Mouse (Mus musculus): ENCODE measurements around the gene Kcnma1. TPM values are rescaled to one million over a fixed set of nuclear protein-coding genes. Genes with fewer than 3 reads are reported as not detected.

The Kcnma1 gene
- total RNA-seq, 1 experiment from 2014 or later: not detected

DNA sequence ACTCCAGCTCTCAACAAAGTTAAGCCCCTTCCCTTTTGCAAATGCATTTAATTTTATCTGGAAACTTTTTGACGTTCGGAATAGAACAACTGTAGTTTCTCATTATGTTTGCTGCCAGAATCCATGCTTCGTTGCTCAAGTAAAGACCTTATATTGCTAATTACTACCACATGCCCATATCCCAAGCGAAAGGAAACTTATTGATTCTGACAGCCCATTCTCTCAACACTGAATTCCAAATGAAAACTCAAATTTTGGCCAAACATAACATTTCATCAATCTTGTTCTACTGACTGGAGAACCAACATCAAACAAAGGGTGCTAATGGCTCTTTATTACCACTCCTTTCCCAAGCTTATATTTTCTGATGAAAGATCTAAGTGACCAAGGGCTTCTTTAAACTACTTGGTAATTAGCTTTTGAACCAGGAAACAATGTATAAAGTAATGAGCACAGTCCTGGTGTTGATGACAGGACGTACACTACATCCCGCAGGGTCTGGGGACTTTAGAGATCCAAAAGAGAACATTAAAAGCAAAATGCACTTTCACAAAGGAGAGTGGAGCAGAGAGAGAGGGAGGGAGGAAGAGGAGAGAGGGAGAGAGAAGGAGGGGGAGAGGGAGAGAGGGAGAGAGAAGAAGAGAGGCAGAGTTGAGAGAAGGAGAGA lies 490.3 kb downstream of the Kcnma1 start:
- no peak for ATAC-seq (replicated peaks; ENCODE audit: insufficient number of reproducible peaks, low FRiP score, low TSS enrichment, poor library complexity, severe bottlenecking)

GRCm38 (mm10) chr14:23522606-23523159 lies 491.6 kb downstream of the Kcnma1 start:
- no peak for ATAC-seq (replicated peaks; ENCODE audit: insufficient number of reproducible peaks, low FRiP score, low TSS enrichment, poor library complexity, severe bottlenecking)

DNA sequence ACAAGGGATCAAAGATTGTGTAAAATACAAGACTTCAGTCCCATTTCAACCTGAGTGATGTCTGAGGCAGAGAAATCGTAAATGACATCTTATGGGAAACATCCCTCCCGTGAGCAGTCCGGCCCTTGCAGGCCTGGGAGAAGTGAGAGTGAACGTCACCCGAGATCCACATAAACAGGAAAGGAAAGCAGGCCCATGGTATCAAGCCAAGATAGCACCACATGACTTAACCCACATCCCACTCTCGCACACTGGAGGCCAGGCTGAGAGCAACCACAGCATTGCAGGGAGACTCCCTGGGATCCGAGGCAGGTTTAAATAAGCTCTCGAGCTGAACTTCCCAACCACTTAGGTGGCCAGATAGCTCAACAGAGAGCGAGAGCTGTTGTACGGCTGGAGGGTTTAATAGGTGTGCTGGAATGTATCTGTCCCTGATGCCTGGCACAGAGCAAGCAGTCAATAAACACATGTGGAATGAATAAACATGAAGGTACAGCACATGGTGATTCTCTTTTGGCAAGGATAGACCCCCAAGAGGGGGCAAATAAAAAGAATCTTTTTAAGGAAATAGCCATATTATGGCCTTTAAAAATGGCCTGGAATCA lies 493.1 kb downstream of the Kcnma1 start:
- no peak for ATAC-seq (replicated peaks; ENCODE audit: insufficient number of reproducible peaks, low FRiP score, low TSS enrichment, poor library complexity, severe bottlenecking)

DNA sequence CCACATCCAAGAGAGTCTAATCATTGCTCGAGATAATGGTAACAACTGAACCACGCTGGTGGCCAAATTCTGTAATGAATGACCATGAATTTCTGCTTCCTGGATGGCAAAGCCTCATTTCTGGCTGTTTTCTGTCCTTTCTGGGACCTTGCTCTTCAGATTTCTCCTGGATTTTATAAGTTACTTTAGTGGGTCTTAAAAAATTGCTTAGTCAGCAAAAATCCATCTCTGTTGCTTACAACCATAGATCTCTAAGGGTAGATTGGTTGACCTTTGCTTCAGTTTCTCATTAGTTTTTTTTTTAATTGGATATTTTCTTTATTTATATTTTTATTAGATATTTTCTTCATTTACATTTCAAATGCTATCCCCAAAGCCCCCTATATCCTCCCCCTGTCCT lies 496.9 kb downstream of the Kcnma1 start:
- no peak for ATAC-seq (replicated peaks; ENCODE audit: insufficient number of reproducible peaks, low FRiP score, low TSS enrichment, poor library complexity, severe bottlenecking)

DNA sequence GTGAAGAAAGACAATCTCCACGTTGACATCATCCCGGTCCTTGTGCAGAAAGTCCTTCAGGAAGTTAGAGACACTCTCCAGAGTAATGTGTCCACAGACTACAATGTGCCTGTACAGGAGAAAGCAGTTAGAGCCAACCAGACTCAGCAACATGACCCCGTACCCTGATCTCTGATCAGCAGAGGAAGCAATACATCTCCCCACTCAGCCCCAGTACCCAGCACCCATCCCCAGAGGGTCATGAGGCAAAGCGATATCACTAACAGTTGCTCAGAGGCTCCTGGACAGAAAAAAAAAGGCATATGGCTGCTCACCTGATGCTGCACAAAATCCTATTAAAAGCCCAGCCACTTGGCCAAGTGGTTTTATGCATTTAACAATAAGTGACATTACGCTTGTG lies 504.5 kb downstream of the Kcnma1 start:
- ATAC-seq (replicated peaks; ENCODE audit: insufficient number of reproducible peaks, low FRiP score, low TSS enrichment, poor library complexity, severe bottlenecking): no peak

- no peak for ATAC-seq (replicated peaks; ENCODE audit: insufficient number of reproducible peaks, low FRiP score, low TSS enrichment, poor library complexity, severe bottlenecking)
Observed at GRCm38 (mm10) chr14:23502236-23502790, 512.0 kb downstream of the Kcnma1 start.

GRCm38 (mm10) chr14:23496801-23497200 lies 517.5 kb downstream of the Kcnma1 start:
- no peak for ATAC-seq (replicated peaks; ENCODE audit: insufficient number of reproducible peaks, low FRiP score, low TSS enrichment, poor library complexity, severe bottlenecking)

DNA sequence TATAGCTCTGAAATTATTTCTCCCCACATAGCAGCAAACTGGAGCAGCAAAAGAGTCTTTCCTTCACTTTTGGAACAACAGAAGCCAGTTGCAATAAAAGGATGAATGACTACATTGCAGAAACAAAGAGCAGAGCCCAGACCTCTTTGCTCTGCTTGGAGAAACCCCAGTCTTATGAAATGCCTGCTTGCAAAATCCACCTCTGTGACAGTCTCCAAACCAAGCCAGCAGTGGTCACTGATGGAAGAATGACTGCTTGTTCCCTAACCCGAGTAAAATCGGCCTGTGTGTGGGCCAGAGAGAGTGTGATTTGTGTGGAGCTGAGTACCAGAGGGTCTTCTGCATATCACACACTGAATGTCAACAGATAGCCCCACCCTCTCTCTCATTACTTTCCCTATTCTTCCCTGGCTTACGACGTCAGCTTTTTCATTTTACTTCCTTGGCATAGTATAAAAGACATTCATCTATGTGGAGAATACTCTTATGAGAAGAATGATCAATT lies 518.0 kb downstream of the Kcnma1 start:
- ATAC-seq (replicated peaks; ENCODE audit: insufficient number of reproducible peaks, low FRiP score, low TSS enrichment, poor library complexity, severe bottlenecking): no peak

DNA sequence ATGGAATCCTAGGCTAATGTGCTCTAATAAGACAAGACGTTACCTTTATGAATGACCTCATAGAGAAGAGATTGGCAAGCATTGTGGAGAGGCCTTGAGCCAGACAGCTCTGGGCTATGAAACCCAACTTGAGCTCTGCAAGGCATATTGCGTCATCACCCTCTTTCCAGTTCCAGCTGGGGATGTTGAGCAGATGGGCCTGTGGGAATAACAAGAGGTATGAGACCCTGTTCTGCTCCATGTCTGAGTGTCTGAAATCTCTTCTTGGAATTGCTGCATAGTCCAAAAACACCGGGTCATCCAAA lies 519.8 kb downstream of the Kcnma1 start:
- no peak for ATAC-seq (replicated peaks; ENCODE audit: insufficient number of reproducible peaks, low FRiP score, low TSS enrichment, poor library complexity, severe bottlenecking)

- no peak for ATAC-seq (replicated peaks; ENCODE audit: insufficient number of reproducible peaks, low FRiP score, low TSS enrichment, poor library complexity, severe bottlenecking)
Observed at GRCm38 (mm10) chr14:23493750-23494495, 520.4 kb downstream of the Kcnma1 start.

DNA sequence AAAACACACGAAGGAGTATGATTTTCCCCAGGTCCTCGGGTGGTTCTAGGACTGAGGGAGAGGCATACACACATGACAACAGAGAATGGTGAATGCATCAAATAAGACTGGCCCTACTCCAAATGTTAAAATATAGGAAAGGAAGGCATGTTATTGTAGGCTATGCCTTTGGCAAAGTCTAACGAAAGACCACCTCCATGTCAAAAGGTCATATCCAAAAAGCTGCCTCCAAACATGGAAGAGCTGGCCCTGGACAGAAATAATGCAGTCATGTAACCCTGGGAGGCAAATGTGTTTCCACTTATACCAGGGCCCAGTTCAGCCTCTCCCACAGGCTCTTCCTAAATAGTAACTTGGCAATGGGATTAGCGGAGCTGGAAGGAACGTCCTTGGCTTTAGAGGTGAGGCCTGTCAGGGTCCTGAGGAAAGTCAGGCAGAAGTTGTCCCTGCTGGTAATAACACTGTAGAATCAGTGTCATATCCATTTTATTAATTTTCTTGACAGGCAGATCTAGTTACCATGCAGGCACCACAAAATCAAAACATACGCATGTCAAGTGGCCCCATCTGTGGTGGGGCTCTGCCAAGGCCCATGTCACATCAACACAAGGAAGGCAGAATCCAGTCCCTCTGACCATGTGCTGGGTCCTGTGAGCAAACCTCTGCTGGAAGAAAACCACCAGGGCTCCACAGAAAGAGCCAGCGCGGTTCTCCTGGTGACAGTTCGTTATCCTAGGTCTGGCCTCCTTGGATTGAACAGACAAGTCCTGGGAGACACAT lies 521.5 kb downstream of the Kcnma1 start:
- no peak for ATAC-seq (replicated peaks; ENCODE audit: insufficient number of reproducible peaks, low FRiP score, low TSS enrichment, poor library complexity, severe bottlenecking)

DNA sequence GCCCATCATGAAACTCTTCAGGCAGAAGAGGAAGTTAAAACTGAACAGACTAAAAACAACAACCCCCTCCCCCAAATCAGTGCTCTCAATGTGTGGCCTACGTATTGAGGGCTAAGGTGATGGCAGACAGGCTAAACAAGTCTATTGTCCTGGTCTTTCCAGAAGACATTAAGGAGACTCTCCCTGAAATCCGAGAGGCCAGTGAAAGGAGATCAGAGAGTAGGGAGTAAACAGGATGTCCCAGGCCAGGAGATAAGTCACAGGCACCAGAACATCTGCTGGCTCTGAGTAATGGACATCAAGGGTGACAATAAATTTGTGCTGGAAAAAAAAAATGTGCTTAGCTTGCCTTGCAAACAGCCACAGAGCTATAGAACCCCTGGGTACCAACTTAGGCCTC lies 522.9 kb downstream of the Kcnma1 start:
- ATAC-seq (replicated peaks; ENCODE audit: insufficient number of reproducible peaks, low FRiP score, low TSS enrichment, poor library complexity, severe bottlenecking): no peak

- ATAC-seq (replicated peaks; ENCODE audit: insufficient number of reproducible peaks, low FRiP score, low TSS enrichment, poor library complexity, severe bottlenecking): no peak
Observed at GRCm38 (mm10) chr14:23486687-23487086, 527.6 kb downstream of the Kcnma1 start.

GRCm38 (mm10) chr14:23485802-23486500 lies 528.3 kb downstream of the Kcnma1 start:
- ATAC-seq (replicated peaks; ENCODE audit: insufficient number of reproducible peaks, low FRiP score, low TSS enrichment, poor library complexity, severe bottlenecking): no peak

DNA sequence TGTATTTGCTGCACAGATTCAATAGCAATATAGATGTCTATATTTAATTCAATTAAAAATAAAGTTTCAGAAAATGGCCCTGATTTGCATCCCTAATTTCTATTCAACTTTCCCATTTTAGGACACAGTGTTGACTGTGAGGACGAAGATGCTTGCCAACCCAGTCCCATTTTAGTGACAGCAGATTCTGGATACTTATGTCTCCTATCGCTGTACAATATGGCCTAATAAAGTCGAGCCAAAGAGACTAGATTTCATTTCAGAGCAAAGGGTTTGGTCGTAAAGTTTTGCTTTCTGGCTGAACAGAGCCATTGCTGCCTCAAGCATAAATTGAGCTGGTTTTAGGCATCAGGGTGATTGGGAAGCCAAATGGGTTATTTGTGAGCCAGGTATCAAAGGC lies 539.2 kb downstream of the Kcnma1 start:
- ATAC-seq (replicated peaks; ENCODE audit: insufficient number of reproducible peaks, low FRiP score, low TSS enrichment, poor library complexity, severe bottlenecking): no peak

DNA sequence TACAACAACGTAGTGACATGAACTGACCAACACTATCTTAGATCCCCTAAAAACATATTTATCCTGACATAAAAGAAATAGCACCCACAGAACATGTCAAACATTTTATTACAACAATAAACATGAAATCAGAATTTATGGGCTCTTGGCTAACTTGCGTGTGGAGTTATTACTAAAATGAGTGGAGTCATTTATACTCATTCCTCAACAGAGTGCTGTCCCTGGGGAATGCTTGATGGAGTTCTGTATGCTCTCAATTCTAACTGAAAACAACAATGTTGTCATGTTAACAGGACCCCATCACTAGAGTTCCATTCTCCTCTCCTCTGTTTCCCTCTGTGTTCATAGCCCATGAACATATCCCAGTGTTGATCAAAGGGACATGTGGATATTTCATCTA lies 544.2 kb downstream of the Kcnma1 start:
- no peak for ATAC-seq (replicated peaks; ENCODE audit: insufficient number of reproducible peaks, low FRiP score, low TSS enrichment, poor library complexity, severe bottlenecking)

GRCm38 (mm10) chr14:23465135-23465534 lies 549.2 kb downstream of the Kcnma1 start:
- no peak for ATAC-seq (replicated peaks; ENCODE audit: insufficient number of reproducible peaks, low FRiP score, low TSS enrichment, poor library complexity, severe bottlenecking)

DNA sequence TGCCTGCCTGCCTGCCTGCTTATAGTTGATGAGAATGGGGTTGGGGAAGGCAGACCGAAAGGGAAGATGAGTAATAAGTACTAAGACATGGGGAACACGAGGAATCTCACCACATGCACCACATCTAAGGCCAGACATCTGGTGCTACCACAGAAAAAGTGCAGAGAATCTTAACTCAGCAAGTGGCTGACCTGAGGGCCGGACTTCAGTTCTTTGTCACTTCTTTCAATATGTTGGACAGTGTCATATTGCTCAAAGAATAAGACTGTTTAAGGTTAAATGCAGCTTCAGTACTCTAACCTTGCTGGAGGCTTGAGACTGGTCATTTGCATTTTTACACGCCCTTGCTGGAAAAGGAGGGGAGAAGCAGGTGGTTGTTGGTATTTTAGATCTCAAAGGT lies 555.7 kb downstream of the Kcnma1 start:
- no peak for ATAC-seq (replicated peaks; ENCODE audit: insufficient number of reproducible peaks, low FRiP score, low TSS enrichment, poor library complexity, severe bottlenecking)

Data from monocyte, adult 5-6 weeks (primary cell).